Mouse (Mus musculus) liver, embryonic 13.5 days (tissue): Measurements from ENCODE around the gene Rps3a1. TPM values are rescaled to one million over a fixed set of nuclear protein-coding genes. Genes with fewer than 3 reads are reported as not detected.
A peak's percentile ranks its signal among the peaks of the same experiment; 100 is the strongest.

Source experiments
- ATAC-seq: fragments of 200-750 bp; cut with Nextera tagmentation; 2 replicates; pipeline ENCODE4 v1.8.0; 2017; ENCODE audit warnings: low read depth, mild to moderate bottlenecking, moderate number of reproducible peaks, moderate library complexity
- DNase-seq: peaks from one replicate; pipeline ENCODE4 v3.0.0; 2022
- H3K27ac ChIP-seq: fragments of 300-500 bp; sonication (generic); 2 replicates; pipeline ENCODE4 v1.5.1; 2015; ENCODE audit warnings: moderate library complexity, mild to moderate bottlenecking, inconsistent platforms
- H3K27me3 ChIP-seq: fragments of 300-500 bp; sonication (generic); 2 replicates; pipeline ENCODE4 v1.6.1; 2015; ENCODE audit warnings: mild to moderate bottlenecking, inconsistent platforms
- H3K36me3 ChIP-seq: fragments of 300-500 bp; sonication (generic); 2 replicates; pipeline ENCODE4 v1.6.1; 2015; ENCODE audit warnings: mild to moderate bottlenecking, inconsistent platforms
- H3K4me1 ChIP-seq: fragments of 300-500 bp; sonication (generic); replicated peaks from 2 replicates; pipeline ENCODE4 v1.6.1; 2015; ENCODE audit warnings: inconsistent platforms
- H3K4me2 ChIP-seq: fragments of 300-500 bp; sonication (generic); 2 replicates; pipeline ENCODE4 v1.6.1; 2015; ENCODE audit warnings: inconsistent platforms, mild to moderate bottlenecking, moderate library complexity
- H3K4me3 ChIP-seq: fragments of 300-500 bp; sonication (generic); replicated peaks from 2 replicates; pipeline ENCODE4 v1.5.1; 2015; ENCODE audit warnings: mild to moderate bottlenecking, inconsistent platforms
- H3K9ac ChIP-seq: fragments of 300-500 bp; sonication (generic); 2 replicates; pipeline ENCODE4 v1.6.1; 2015; ENCODE audit warnings: mild to moderate bottlenecking, inconsistent platforms
- H3K9me3 ChIP-seq: fragments of 300-500 bp; sonication (generic); replicated peaks from 2 replicates; pipeline ENCODE4 v1.6.1; 2016; ENCODE audit warnings: inconsistent platforms
- WGBS: fragments of 180-500 bp; shearing (Covaris S2); methylation state at CpG from one replicate; pipeline ENCODE4 v1.1.7; 2015; ENCODE audit not compliant: insufficient replicate concordance; 5-methylcytosine and 5-hydroxymethylcytosine counted together
- polyA plus RNA-seq: library from polyadenylated mRNA; unstranded; fragments of >200 nt; fragmentation: Nextera tagmentation; extraction: Ambion mirVana; gene quantifications from 2 replicates; pipeline ENCODE4 v1.2.1, GENCODE M21; 2015

The Rps3a1 gene
- polyA plus RNA-seq, 1 experiment from 2014 or later = 1,129 TPM

DNA sequence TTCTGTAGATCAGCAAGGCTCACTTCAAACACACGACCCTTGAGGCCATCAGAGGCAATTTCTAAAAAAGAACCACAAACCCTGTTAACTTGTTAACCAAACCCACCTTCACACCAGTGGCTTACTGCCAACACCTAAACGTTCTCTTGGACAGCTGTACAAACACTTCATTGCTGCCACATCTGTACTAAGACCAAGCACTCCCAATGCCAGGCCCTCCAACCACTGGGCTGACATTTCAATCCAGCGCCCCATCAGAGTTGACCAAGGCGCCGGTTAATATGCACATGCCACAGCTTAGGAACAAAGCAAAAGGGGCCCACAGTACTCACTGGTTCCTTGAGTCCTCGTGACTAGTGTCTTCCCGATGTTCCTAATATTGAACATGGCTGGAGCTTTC is 1.1 kb downstream of the Rps3a1 start:
- H3K9me3 ChIP-seq = no peaks in the 10 kb centered on the region
- peak; percentile 12 for DNase-seq
- peak overlapping the region; percentile 86 for H3K27ac ChIP-seq
- ATAC-seq = no peak
- peak overlapping the region; percentile 94 for H3K4me3 ChIP-seq
- peaks cover 61% of the 10 kb centered on the region for H3K4me1 ChIP-seq
- peaks cover 54% of the 10 kb centered on the region for H3K36me3 ChIP-seq
- H3K27me3 ChIP-seq = no peaks in the 10 kb centered on the region
- peak overlapping the region; percentile 97 for H3K9ac ChIP-seq
- WGBS = 3% methylated on average over 7 of the region's 7 CpGs
- peak overlapping the region; percentile 93 for H3K4me2 ChIP-seq

DNA sequence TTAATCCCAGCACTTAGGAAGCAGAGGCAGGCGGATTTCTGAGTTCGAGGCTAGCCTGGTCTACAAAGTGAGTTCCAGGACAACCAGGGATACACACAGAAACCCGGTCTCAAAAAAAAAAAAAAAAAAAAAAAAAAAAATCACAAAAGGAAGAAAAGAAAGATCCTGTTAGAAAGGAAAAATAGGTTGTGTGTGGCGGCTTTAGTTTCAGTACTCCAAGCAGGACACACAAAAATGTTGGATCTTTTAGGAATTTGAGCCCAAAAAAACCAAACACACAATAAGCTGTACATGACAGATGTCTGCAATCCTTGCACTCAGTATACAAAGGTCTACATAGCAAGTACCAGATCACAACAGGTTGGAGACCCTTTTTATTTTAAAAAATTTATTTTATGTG is 2.8 kb downstream of the Rps3a1 start:
- ATAC-seq (no peak), DNase-seq (no peak)
- Histone ChIP-seq H3K27me3 (no peaks in the 10 kb centered on the region), H3K4me3 (peak overlapping the region; percentile 94), H3K27ac (0 out of 2 replicates have a peak overlapping the region, but pooled peaks have one; percentile 39), H3K9ac (peak overlapping the region; percentile 97), H3K4me2 (peak overlapping the region; percentile 93), H3K4me1 (peaks cover 76% of the 10 kb centered on the region), H3K9me3 (no peaks in the 10 kb centered on the region), H3K36me3 (peaks cover 71% of the 10 kb centered on the region)
- WGBS = 83% methylated on average over 4 of the region's 4 CpGs

DNA sequence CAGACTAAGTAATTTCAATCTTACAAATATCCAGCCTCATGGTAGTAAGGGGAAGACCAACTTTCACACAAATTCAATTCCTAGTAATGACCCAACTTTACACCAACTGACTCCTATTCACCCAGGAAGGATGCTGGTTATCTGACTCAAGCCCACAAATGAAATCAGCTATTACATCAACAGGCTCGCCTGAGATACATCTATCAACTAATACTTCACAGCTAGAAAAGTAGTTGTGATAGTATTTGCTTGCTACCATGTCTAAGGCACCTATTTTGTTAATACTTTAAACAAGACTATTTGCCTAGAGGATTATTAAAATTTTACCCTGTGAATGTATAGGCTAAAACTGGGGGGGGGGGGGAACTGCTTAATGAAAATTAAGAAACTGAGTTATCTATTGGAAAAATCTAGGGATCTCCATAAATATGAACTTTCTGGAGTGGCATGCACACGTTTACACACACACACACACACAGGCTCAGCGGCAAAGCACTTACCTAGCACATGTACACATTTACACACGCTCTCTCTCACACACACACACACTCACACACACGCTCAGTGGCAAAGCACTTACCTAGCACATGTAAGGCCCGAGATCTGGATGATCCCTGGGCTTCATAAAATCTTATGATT is 5.4 kb downstream of the Rps3a1 start:
- Histone ChIP-seq H3K9ac (no peak overlapping the region), H3K4me2 (no peak overlapping the region), H3K9me3 (no peaks in the 10 kb centered on the region), H3K36me3 (peaks cover 75% of the 10 kb centered on the region), H3K4me3 (no peak overlapping the region), H3K27me3 (no peaks in the 10 kb centered on the region), H3K4me1 (peaks cover 67% of the 10 kb centered on the region), H3K27ac (no peak overlapping the region)
- 75% methylated on average over 6 of the region's 6 CpGs for WGBS
- DNase-seq = no peak
- ATAC-seq = no peak

DNA sequence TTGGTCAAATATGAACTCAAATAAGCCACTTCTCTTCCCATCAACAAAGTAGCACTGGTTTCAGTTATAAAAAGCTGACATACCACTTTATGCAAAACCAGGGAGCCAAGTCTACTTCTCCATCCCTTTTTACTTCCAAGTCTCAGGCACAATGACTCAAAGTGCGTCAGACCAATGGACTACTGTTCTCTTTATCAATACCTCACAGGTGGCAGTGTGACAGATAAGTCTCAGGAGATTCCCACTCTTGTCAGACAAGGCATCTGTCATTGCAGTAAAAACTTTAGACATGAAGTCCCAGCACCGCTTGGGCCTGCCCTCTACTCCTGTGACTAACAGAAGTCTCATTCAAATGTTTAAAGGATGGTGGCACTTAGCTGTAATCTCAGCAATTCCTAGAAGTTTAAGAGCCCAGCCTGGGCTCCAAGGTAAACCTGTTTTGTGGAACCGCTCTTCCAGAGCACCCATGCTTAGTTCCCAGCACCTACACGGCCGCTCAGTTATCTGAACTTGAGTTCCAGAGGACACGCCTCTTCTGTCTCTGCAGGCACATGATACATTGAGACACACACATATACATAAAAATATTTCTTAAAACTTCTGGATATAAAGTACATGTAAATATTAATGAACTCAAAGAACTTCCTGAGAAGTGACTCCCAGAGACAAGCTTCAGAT is 6.5 kb downstream of the Rps3a1 start:
- ATAC-seq = peak; percentile 74
- Histone ChIP-seq H3K9me3 (no peaks in the 10 kb centered on the region), H3K4me1 (peaks cover 62% of the 10 kb centered on the region), H3K27me3 (no peaks in the 10 kb centered on the region), H3K9ac (no peak overlapping the region), H3K36me3 (peaks cover 67% of the 10 kb centered on the region), H3K27ac (peak overlapping the region; percentile 50), H3K4me2 (no peak overlapping the region), H3K4me3 (no peak overlapping the region)
- peak; percentile 38 for DNase-seq
- 37% methylated on average over 6 of the region's 6 CpGs for WGBS

DNA sequence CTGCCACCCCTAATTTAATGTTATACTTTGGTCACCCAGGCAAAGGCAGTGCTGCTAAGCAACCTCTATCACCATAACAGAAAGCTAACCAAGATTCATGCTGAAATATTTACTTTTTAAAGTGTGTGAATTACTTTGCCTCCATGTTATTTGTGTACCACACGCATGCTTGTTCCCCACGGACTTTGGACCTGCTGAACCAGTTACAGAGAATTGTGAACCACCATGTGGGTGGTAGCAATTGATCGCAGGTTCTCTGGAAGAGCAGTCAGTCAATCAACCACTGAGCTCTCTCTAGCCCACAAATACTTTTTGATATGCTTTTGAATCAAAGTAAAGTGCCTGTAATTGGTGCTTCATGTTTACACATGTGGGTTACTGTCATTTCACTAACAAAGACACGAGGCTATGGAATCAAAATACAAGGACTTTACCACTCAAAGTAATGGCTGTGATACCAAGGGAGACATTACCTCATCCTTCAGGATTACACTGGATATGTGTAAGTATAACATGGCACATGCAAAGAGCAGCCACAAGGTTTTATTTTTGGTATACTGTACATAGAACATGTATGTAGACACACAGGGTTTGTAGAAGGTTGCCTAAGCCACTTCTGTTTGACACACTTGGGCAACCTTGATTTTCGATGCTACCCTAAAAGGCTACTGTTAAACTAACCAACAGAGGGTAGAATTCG is 7.4 kb downstream of the Rps3a1 start:
- DNase-seq (no peak), ATAC-seq (no peak; the same call in 1 of the 2 replicates)
- Histone ChIP-seq H3K4me3 (no peak overlapping the region), H3K27ac (peak overlapping the region; percentile 50), H3K9me3 (no peaks in the 10 kb centered on the region), H3K27me3 (no peaks in the 10 kb centered on the region), H3K4me1 (peaks cover 53% of the 10 kb centered on the region), H3K4me2 (no peak overlapping the region), H3K9ac (no peak overlapping the region), H3K36me3 (peaks cover 58% of the 10 kb centered on the region)
- 84% methylated on average over 6 of the region's 6 CpGs for WGBS

DNA sequence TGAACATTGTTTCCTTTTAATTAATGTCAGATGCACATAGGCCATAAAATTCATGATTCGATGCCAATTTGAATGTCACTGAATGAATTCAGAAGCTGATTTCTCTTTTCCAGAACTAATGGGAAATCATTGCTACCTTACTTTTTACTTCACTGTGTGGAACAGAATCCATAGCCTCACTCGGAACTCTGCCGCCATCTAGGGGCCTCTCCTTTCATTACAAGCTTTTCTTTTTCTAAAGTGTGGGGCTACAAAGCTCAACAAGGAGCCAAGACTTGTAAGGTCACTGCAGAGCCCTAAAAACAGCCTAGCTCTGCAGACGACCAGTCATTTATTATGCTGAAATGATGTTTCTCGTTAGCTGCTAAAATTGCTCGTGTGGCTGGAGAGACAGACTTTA is 12.7 kb downstream of the Rps3a1 start:
- peak; percentile 52 for DNase-seq
- 13% methylated on average over 6 of the region's 6 CpGs for WGBS
- H3K4me3 ChIP-seq = no peak overlapping the region
- H3K9me3 ChIP-seq = no peaks in the 10 kb centered on the region
- no peak overlapping the region for H3K9ac ChIP-seq
- H3K4me2 ChIP-seq = no peak overlapping the region
- H3K27ac ChIP-seq = no peak overlapping the region
- ATAC-seq = no peak
- H3K27me3 ChIP-seq = no peaks in the 10 kb centered on the region
- 0 out of 2 replicates have a peak, but pooled peaks cover 2% of the 10 kb centered on the region for H3K4me1 ChIP-seq
- peaks cover 10% of the 10 kb centered on the region for H3K36me3 ChIP-seq

DNA sequence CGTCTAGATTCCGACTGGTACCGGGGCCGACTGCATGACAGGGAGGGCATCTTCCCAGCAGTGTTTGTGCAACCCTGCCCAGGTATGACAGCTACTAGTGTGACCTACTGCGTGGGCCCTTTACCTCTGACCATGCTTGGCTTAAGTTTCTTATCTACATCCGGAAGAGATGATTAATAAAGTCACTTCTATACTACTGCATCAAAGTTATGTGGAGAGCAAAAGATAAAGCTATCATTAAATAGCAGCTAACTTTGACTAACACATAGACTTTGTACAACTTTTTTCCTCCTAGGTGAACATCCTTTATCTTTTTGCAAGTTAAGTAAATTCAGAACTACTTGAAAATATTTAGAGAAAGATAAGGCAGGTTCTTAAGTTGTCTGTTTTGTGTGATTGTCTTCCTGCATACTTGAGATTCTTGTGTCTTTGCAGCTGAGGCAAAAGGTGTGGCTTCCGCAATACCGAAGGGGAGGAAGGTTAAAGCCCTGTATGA is 19.2 kb downstream of the Rps3a1 start:
- Histone ChIP-seq H3K27me3 (no peaks in the 10 kb centered on the region), H3K9me3 (no peaks in the 10 kb centered on the region), H3K4me2 (no peak overlapping the region), H3K9ac (no peak overlapping the region), H3K4me1 (peaks cover 8% of the 10 kb centered on the region; the same call in 1 of the 2 replicates), H3K27ac (no peak overlapping the region), H3K4me3 (no peak overlapping the region), H3K36me3 (peaks cover 19% of the 10 kb centered on the region)
- WGBS = 62% methylated on average over 8 of the region's 8 CpGs
- DNase-seq (no peak), ATAC-seq (peak; percentile 47; the same call in 1 of the 2 replicates)

DNA sequence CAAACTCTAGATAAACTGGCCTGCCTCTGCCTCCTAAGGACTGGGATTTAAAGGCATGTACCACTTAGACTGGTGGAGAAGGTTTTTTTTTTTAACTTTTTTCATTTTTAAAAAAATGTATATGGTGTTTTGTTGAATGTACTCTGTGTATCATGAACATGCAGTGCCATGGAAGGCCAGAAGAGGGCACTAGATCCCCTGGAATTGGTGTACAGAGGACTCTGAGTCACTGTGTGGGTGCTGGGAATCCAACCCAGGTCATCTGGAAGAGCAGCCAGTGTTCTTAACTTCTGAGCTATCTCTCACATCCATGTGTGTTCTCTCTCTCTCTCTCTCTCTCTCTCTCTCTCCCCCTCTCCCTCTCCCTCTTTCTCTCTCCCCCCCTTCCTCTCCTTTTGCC is 20.3 kb downstream of the Rps3a1 start:
- no peak overlapping the region for H3K4me3 ChIP-seq
- H3K4me1 ChIP-seq = peaks cover 8% of the 10 kb centered on the region; the same call in 1 of the 2 replicates
- H3K9ac ChIP-seq = no peak overlapping the region
- peaks cover 19% of the 10 kb centered on the region for H3K36me3 ChIP-seq
- no peak overlapping the region for H3K27ac ChIP-seq
- no peaks in the 10 kb centered on the region for H3K9me3 ChIP-seq
- H3K4me2 ChIP-seq = no peak overlapping the region
- no peaks in the 10 kb centered on the region for H3K27me3 ChIP-seq
- DNase-seq (no peak), ATAC-seq (no peak)

DNA sequence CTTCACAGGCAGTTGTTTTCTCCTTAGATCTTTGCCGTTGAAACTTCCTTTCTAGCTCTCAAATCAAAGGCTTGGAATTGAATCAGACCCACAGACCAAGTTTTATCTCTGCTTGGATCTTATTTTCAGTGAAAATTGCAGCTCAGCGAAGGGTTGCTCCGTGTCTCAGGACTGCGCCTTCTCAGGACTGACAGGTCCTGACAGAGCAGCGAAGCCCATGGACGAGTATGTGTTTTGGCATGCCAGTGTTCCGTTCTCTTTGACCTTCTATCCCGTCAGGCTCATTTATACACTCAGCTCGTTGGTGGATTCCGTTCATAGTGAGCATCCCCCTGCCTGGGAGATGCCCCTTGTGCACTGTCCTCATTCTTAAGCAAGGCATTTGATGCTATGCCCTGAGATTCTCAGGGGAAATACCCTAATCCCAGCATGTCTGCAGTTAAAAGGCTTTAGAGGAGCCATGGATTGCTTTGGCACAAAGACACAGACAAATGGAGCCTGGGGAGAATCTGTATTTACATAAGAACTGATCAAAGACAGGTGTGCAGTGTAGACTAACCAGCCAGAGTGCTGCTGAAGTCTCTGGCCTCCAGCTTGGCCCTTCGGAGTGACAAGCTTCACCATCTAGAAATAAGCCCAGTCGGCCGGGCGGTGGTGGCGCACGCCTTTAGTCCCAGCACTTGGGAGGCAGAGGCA is 23.1 kb downstream of the Rps3a1 start:
- no peak overlapping the region for H3K4me2 ChIP-seq
- ATAC-seq (no peak), DNase-seq (no peak)
- peaks cover 28% of the 10 kb centered on the region for H3K36me3 ChIP-seq
- H3K9me3 ChIP-seq = no peaks in the 10 kb centered on the region
- no peaks in the 10 kb centered on the region for H3K27me3 ChIP-seq
- no peak overlapping the region for H3K4me3 ChIP-seq
- H3K4me1 ChIP-seq = peaks cover 8% of the 10 kb centered on the region; the same call in 1 of the 2 replicates
- WGBS = 76% methylated on average over 16 of the region's 16 CpGs
- no peak overlapping the region for H3K9ac ChIP-seq
- no peak overlapping the region for H3K27ac ChIP-seq

DNA sequence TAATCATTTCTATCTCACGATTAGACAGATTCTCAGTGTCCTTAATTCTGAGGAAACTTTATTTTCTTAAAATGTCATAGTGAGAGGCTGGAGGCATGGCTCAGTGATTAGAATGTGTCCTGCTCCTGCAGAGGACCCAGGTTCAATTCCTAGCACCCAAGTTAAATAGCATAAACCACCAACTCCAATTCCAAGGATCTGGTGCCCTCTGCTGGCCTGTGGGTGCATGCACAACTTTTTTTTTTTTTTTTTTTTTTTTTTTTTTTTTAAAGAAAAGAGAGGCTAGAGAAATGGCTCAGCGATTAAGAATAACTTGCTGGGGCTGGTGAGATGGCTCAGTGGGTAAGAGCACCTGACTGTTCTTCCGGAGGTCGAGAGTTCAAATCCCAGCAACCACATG is 25.6 kb downstream of the Rps3a1 start:
- Histone ChIP-seq H3K4me3 (no peak overlapping the region), H3K4me2 (no peak overlapping the region), H3K9me3 (no peaks in the 10 kb centered on the region), H3K9ac (no peak overlapping the region), H3K4me1 (peaks cover 13% of the 10 kb centered on the region), H3K27me3 (no peaks in the 10 kb centered on the region), H3K27ac (no peak overlapping the region), H3K36me3 (peaks cover 21% of the 10 kb centered on the region)
- ATAC-seq = no peak
- no peak for DNase-seq
- 76% methylated on average over 4 of the region's 4 CpGs for WGBS
